Comparison of ENCODE assay signal across 21 mouse cellular contexts in genomic region chr5:147300917-147301780, GRCm38 (mm10). TPM values are rescaled to one million over a fixed set of nuclear protein-coding genes. Genes with fewer than 3 reads are reported as not detected.
A peak's percentile ranks its signal among the peaks of the same experiment; 100 is the strongest.
DNase-seq lines count a peak whose midpoint lies in the region; ATAC-seq and TF ChIP-seq lines count a peak whose summit lies in the region.
"Had no signal": no experiment of that assay in that cellular context is flagged by ENCODE, and none has a peak within 500 bp of the region (broad histone marks: within the 10 kb centered on the region; RNA-seq: fewer than 3 reads in every experiment).

No protein-coding gene starts in this region.

- H3K27me3 ChIP-seq in forebrain, embryonic 11.5 days (ENCODE audit: control insufficient read depth, insufficient read depth, low read length): peaks cover 93% of the 10 kb centered on the region
- peaks cover 88% of the 10 kb centered on the region for H3K27me3 ChIP-seq in forebrain, postnatal 0 days (ENCODE audit: insufficient read depth, low read length)
- peaks cover 94% of the 10 kb centered on the region for H3K27me3 ChIP-seq in liver, embryonic 13.5 days
- peaks cover 98% of the 10 kb centered on the region for H3K27me3 ChIP-seq in liver, embryonic 12.5 days (replicated peaks)
- peaks cover 86% of the 10 kb centered on the region for H3K27me3 ChIP-seq in intestine, embryonic 14.5 days (replicated peaks; ENCODE audit: control insufficient read depth, insufficient read depth, low read length)
- peaks cover 82% of the 10 kb centered on the region for H3K27me3 ChIP-seq in liver, postnatal 0 days (ENCODE audit: insufficient read depth, low read length)

- under 1% methylated on average over 21 of the region's 21 CpGs for WGBS in forebrain, embryonic 11.5 days
- 1% methylated on average over 21 of the region's 21 CpGs for WGBS in forebrain, postnatal 0 days
- 5% methylated on average over 21 of the region's 21 CpGs for WGBS in liver, embryonic 13.5 days (ENCODE audit: insufficient replicate concordance)
- 3% methylated on average over 21 of the region's 21 CpGs for WGBS in liver, embryonic 12.5 days (ENCODE audit: insufficient replicate concordance)
- 3% methylated on average over 21 of the region's 21 CpGs for WGBS in intestine, embryonic 14.5 days
- 4% methylated on average over 21 of the region's 21 CpGs for WGBS in liver, postnatal 0 days (ENCODE audit: insufficient replicate concordance)

- no peak overlapping the region for H3K27ac ChIP-seq in forebrain, embryonic 11.5 days (ENCODE audit: low read depth, low read length)
- no peak overlapping the region for H3K27ac ChIP-seq in forebrain, postnatal 0 days (ENCODE audit: low read depth, low read length)
- H3K27ac ChIP-seq in liver, embryonic 13.5 days: no peak overlapping the region
- H3K27ac ChIP-seq in liver, embryonic 12.5 days: no peak overlapping the region
- peak overlapping the region; percentile 74 for H3K27ac ChIP-seq in intestine, embryonic 14.5 days (ENCODE audit: low read depth)
- H3K27ac ChIP-seq in liver, postnatal 0 days (ENCODE audit: low read depth): no peak overlapping the region
- H3K27ac ChIP-seq: hindbrain, postnatal 0 days had no signal

- ATAC-seq in forebrain, embryonic 11.5 days (replicated peaks; ENCODE audit: low FRiP score): no peak
- no peak for ATAC-seq in forebrain, postnatal 0 days
- ATAC-seq in liver, embryonic 13.5 days (ENCODE audit: low read depth): no peak
- no peak for ATAC-seq in liver, embryonic 12.5 days
- no peak for ATAC-seq in intestine, embryonic 14.5 days (replicated peaks; ENCODE audit: low FRiP score, low TSS enrichment, low read depth)
- no peak for ATAC-seq in liver, postnatal 0 days
- ATAC-seq: forebrain, embryonic 14.5 days; hindbrain, postnatal 0 days had no signal

- H3K9ac ChIP-seq in forebrain, embryonic 11.5 days (ENCODE audit: low read length): no peak overlapping the region
- H3K9ac ChIP-seq in forebrain, postnatal 0 days: no peak overlapping the region
- no peak overlapping the region for H3K9ac ChIP-seq in liver, embryonic 13.5 days
- H3K9ac ChIP-seq in liver, embryonic 12.5 days: no peak overlapping the region
- peak overlapping the region; percentile 69 for H3K9ac ChIP-seq in intestine, embryonic 14.5 days (ENCODE audit: low read length)
- H3K9ac ChIP-seq in liver, postnatal 0 days (replicated peaks): no peak overlapping the region

- H3K36me3 ChIP-seq in forebrain, embryonic 11.5 days (ENCODE audit: control insufficient read depth, insufficient read depth, low read length): no peaks in the 10 kb centered on the region
- H3K36me3 ChIP-seq in forebrain, postnatal 0 days (ENCODE audit: insufficient read depth): no peaks in the 10 kb centered on the region
- no peaks in the 10 kb centered on the region for H3K36me3 ChIP-seq in liver, embryonic 13.5 days
- no peaks in the 10 kb centered on the region for H3K36me3 ChIP-seq in liver, embryonic 12.5 days
- H3K36me3 ChIP-seq in intestine, embryonic 14.5 days (ENCODE audit: control insufficient read depth, insufficient read depth, low read length): no peaks in the 10 kb centered on the region
- H3K36me3 ChIP-seq in liver, postnatal 0 days (replicated peaks; ENCODE audit: insufficient read depth, low read length): no peaks in the 10 kb centered on the region

- TF ChIP-seq CTCF in forebrain, postnatal 0 days (IDR thresholded peaks at IDR 0.05; ENCODE audit: low read depth): no peak
- TF ChIP-seq CTCF in liver, postnatal 0 days (IDR thresholded peaks at IDR 0.05; ENCODE audit: low read depth): no peak

- DNase-seq in forebrain, embryonic 11.5 days (ENCODE audit: low spot score): peak; percentile 48
- DNase-seq in forebrain, postnatal 0 days: no peak
- no peak for DNase-seq in liver, embryonic 13.5 days
- no peak for DNase-seq in intestine, embryonic 14.5 days (ENCODE audit: low spot score)
- peak; percentile 14 for DNase-seq in liver, postnatal 0 days
- no peak for DNase-seq in cerebellum, postnatal 14 days
- no peak for DNase-seq in adrenal gland, adult (ENCODE audit: inconsistent age in 2 of 2, low spot score in 1 of 2)
- DNase-seq: adrenal gland, postnatal 14 days; cerebellum, adult 18-20 months; heart, postnatal 10 days; lung, postnatal 14 days had no signal

- no peak overlapping the region for H3K4me3 ChIP-seq in forebrain, embryonic 11.5 days (ENCODE audit: low read depth, low read length)
- H3K4me3 ChIP-seq in forebrain, postnatal 0 days (ENCODE audit: low read depth, low read length): no peak overlapping the region
- no peak overlapping the region for H3K4me3 ChIP-seq in liver, embryonic 13.5 days (replicated peaks)
- no peak overlapping the region for H3K4me3 ChIP-seq in liver, embryonic 12.5 days
- peak overlapping the region; percentile 43 for H3K4me3 ChIP-seq in intestine, embryonic 14.5 days (ENCODE audit: low read depth, low read length)
- no peak overlapping the region for H3K4me3 ChIP-seq in liver, postnatal 0 days (ENCODE audit: low read depth, low read length)
- H3K4me3 ChIP-seq: megakaryocyte, embryonic 14.5 days had no signal

- no peak overlapping the region for H3K4me2 ChIP-seq in forebrain, embryonic 11.5 days (ENCODE audit: low read depth, low read length, severe bottlenecking)
- H3K4me2 ChIP-seq in forebrain, postnatal 0 days (ENCODE audit: low read depth): no peak overlapping the region
- H3K4me2 ChIP-seq in liver, embryonic 13.5 days: peak overlapping the region; percentile 23
- no peak overlapping the region for H3K4me2 ChIP-seq in liver, embryonic 12.5 days
- peak overlapping the region; percentile 46 for H3K4me2 ChIP-seq in intestine, embryonic 14.5 days (ENCODE audit: low read length)
- peak overlapping the region; percentile 32; the same call in 1 of the 2 replicates for H3K4me2 ChIP-seq in liver, postnatal 0 days (ENCODE audit: low read depth, low read length)

- no peak for TF ChIP-seq EP300 in liver, postnatal 0 days (IDR thresholded peaks at IDR 0.05; ENCODE audit: low read depth)

- no peaks in the 10 kb centered on the region for H3K9me3 ChIP-seq in forebrain, embryonic 11.5 days (ENCODE audit: control insufficient read depth, low read length)
- H3K9me3 ChIP-seq in forebrain, postnatal 0 days (ENCODE audit: low read length): no peaks in the 10 kb centered on the region
- no peaks in the 10 kb centered on the region for H3K9me3 ChIP-seq in liver, embryonic 13.5 days (replicated peaks)
- H3K9me3 ChIP-seq in liver, embryonic 12.5 days (replicated peaks): no peaks in the 10 kb centered on the region
- H3K9me3 ChIP-seq in intestine, embryonic 14.5 days (ENCODE audit: control insufficient read depth, low read length): no peaks in the 10 kb centered on the region
- no peaks in the 10 kb centered on the region for H3K9me3 ChIP-seq in liver, postnatal 0 days (ENCODE audit: low read length)

- peaks cover 4% of the 10 kb centered on the region for H3K4me1 ChIP-seq in forebrain, embryonic 11.5 days (replicated peaks; ENCODE audit: control insufficient read depth, insufficient read depth, low read length)
- H3K4me1 ChIP-seq in forebrain, postnatal 0 days (ENCODE audit: insufficient read depth): 0 out of 2 replicates have a peak, but pooled peaks cover 3% of the 10 kb centered on the region
- peaks cover 14% of the 10 kb centered on the region; the same call in 1 of the 2 replicates for H3K4me1 ChIP-seq in liver, embryonic 13.5 days (replicated peaks)
- H3K4me1 ChIP-seq in liver, embryonic 12.5 days: peaks cover 10% of the 10 kb centered on the region; the same call in 1 of the 2 replicates
- no peaks in the 10 kb centered on the region; the same call in 1 of the 2 replicates for H3K4me1 ChIP-seq in intestine, embryonic 14.5 days (replicated peaks; ENCODE audit: control insufficient read depth, insufficient read depth, low read length)
- peaks cover 15% of the 10 kb centered on the region for H3K4me1 ChIP-seq in liver, postnatal 0 days (ENCODE audit: insufficient read depth)

RNA-seq across cellular contexts. Expression of gene Cdx2, which starts 5.9 kb away (rescaled TPM):
- not detected in 2 replicates for polyA plus RNA-seq in forebrain, embryonic 11.5 days (2014; fragmentation: Nextera tagmentation; extraction: Ambion mirVana)
- total RNA-seq in forebrain, postnatal 0 days (2014; rRNA removed): not detected in 2 replicates
- polyA plus RNA-seq in forebrain, postnatal 0 days (2015; fragmentation: Nextera tagmentation; extraction: Ambion mirVana): not detected in 2 replicates
- polyA plus RNA-seq in liver, embryonic 13.5 days (2015; fragmentation: Nextera tagmentation; extraction: Ambion mirVana): not detected in 2 replicates
- polyA plus RNA-seq in liver, embryonic 12.5 days (2016; fragmentation: Nextera tagmentation; extraction: Ambion mirVana): not detected in 2 replicates
- 24.0 and 30.2 TPM in 2 replicates for polyA plus RNA-seq in intestine, embryonic 14.5 days (2014; fragmentation: Nextera tagmentation; extraction: Ambion mirVana)
- polyA plus RNA-seq in liver, postnatal 0 days (2015; fragmentation: Nextera tagmentation; extraction: Ambion mirVana): not detected in 2 replicates
- total RNA-seq: adrenal gland, postnatal 14 days; common myeloid progenitor, adult 5-6 weeks; heart, postnatal 10 days; hindbrain, postnatal 0 days; layer of hippocampus, postnatal 25 days; left cerebral cortex, postnatal 25 days had no signal
- polyA plus RNA-seq: forebrain, embryonic 14.5 days; hindbrain, postnatal 0 days; kidney, embryonic 14.5 days; neural tube, embryonic 14.5 days had no signal

RNA-seq across cellular contexts. Expression of gene Urad, which starts 21.1 kb away (rescaled TPM):
- not detected in 2 replicates for polyA plus RNA-seq in forebrain, embryonic 11.5 days (2014; fragmentation: Nextera tagmentation; extraction: Ambion mirVana)
- total RNA-seq in forebrain, postnatal 0 days (2014; rRNA removed): not detected in 2 replicates
- polyA plus RNA-seq in forebrain, postnatal 0 days (2015; fragmentation: Nextera tagmentation; extraction: Ambion mirVana): not detected in 2 replicates
- 0.30 and 0.48 TPM in 2 replicates for polyA plus RNA-seq in liver, embryonic 13.5 days (2015; fragmentation: Nextera tagmentation; extraction: Ambion mirVana)
- 0.21 TPM in 1 of 2 replicates, not detected in the other for polyA plus RNA-seq in liver, embryonic 12.5 days (2016; fragmentation: Nextera tagmentation; extraction: Ambion mirVana)
- 1.6 and 1.7 TPM in 2 replicates for polyA plus RNA-seq in intestine, embryonic 14.5 days (2014; fragmentation: Nextera tagmentation; extraction: Ambion mirVana)
- 35.9 and 38.6 TPM in 2 replicates for polyA plus RNA-seq in liver, postnatal 0 days (2015; fragmentation: Nextera tagmentation; extraction: Ambion mirVana)
- total RNA-seq: common myeloid progenitor, adult 5-6 weeks; heart, postnatal 10 days; hindbrain, postnatal 0 days; layer of hippocampus, postnatal 25 days; left cerebral cortex, postnatal 25 days had no signal
- polyA plus RNA-seq: forebrain, embryonic 14.5 days; gonadal fat pad, adult 2 months; hindbrain, postnatal 0 days; kidney, embryonic 14.5 days; neural tube, embryonic 14.5 days had no signal

RNA-seq across cellular contexts. Expression of gene Pdx1, which starts 31.4 kb away (rescaled TPM):
- polyA plus RNA-seq in forebrain, embryonic 11.5 days (2014; fragmentation: Nextera tagmentation; extraction: Ambion mirVana): not detected in 2 replicates
- not detected in 2 replicates for total RNA-seq in forebrain, postnatal 0 days (2014; rRNA removed)
- polyA plus RNA-seq in forebrain, postnatal 0 days (2015; fragmentation: Nextera tagmentation; extraction: Ambion mirVana): not detected in 2 replicates
- polyA plus RNA-seq in liver, embryonic 13.5 days (2015; fragmentation: Nextera tagmentation; extraction: Ambion mirVana): 0.16 TPM in 1 of 2 replicates, not detected in the other
- 0.06 and 0.25 TPM in 2 replicates for polyA plus RNA-seq in liver, embryonic 12.5 days (2016; fragmentation: Nextera tagmentation; extraction: Ambion mirVana)
- polyA plus RNA-seq in intestine, embryonic 14.5 days (2014; fragmentation: Nextera tagmentation; extraction: Ambion mirVana): 0.79 and 6.4 TPM in 2 replicates
- not detected in 2 replicates for polyA plus RNA-seq in liver, postnatal 0 days (2015; fragmentation: Nextera tagmentation; extraction: Ambion mirVana)
- total RNA-seq: adrenal gland, postnatal 14 days; common myeloid progenitor, adult 5-6 weeks; heart, postnatal 10 days; hindbrain, postnatal 0 days; layer of hippocampus, postnatal 25 days; left cerebral cortex, postnatal 25 days had no signal
- polyA plus RNA-seq: forebrain, embryonic 14.5 days; gonadal fat pad, adult 2 months; hindbrain, postnatal 0 days; neural tube, embryonic 14.5 days had no signal

Comparison
In these comparisons a context has a peak if more than half of its experiments do, and no peak if none do; other contexts are left out.
1. DNase-seq: peak in forebrain, embryonic 11.5 days (single experiment) and liver, postnatal 0 days (single experiment); none in forebrain, postnatal 0 days (single experiment), liver, embryonic 13.5 days (single experiment), intestine, embryonic 14.5 days (single experiment), cerebellum, postnatal 14 days (0 of 2) and adrenal gland, adult (0 of 2).
2. H3K4me2 ChIP-seq: peak in liver, embryonic 13.5 days (single experiment), intestine, embryonic 14.5 days (single experiment) and liver, postnatal 0 days (single experiment); none in forebrain, embryonic 11.5 days (single experiment), forebrain, postnatal 0 days (single experiment) and liver, embryonic 12.5 days (single experiment).
3. RNA of gene Urad, which starts 21.1 kb away (polyA plus RNA-seq): 35.9 to 38.6 TPM in liver, postnatal 0 days; 1.6 to 1.7 TPM in intestine, embryonic 14.5 days, 0.30 to 0.48 TPM in liver, embryonic 13.5 days, 0.21 TPM in liver, embryonic 12.5 days, not detected in forebrain, embryonic 11.5 days and not detected in forebrain, postnatal 0 days; every median in the first group is over 10 times any median in the second.
4. RNA of gene Cdx2, which starts 5.9 kb away (polyA plus RNA-seq): 24.0 to 30.2 TPM in intestine, embryonic 14.5 days; not detected in liver, embryonic 12.5 days, not detected in liver, embryonic 13.5 days, not detected in forebrain, embryonic 11.5 days, not detected in forebrain, postnatal 0 days and not detected in liver, postnatal 0 days; every median in the first group is over 10 times any median in the second.